Mouse (Mus musculus): Measurements from ENCODE around the gene Cobl.

Cobl gene

GRCm38 (mm10) chr11:12315670-12316069 is 149.1 kb downstream of the Cobl start:
- DNase-seq (ENCODE audit: inconsistent age in 2 of 2, low spot score in 1 of 2): peak in 1 of 2 experiments; percentile 33

- peak; percentile 15 to 75 for DNase-seq (ENCODE audit: inconsistent age in 2 of 2, low spot score in 1 of 2)
Measured at GRCm38 (mm10) chr11:12314278-12315043, 150.3 kb downstream of the Cobl start.

GRCm38 (mm10) chr11:12311419-12311818 is 153.3 kb downstream of the Cobl start:
- no peak for DNase-seq (ENCODE audit: inconsistent age in 2 of 2, low spot score in 1 of 2)

GRCm38 (mm10) chr11:12309423-12310023 is 155.2 kb downstream of the Cobl start:
- DNase-seq (ENCODE audit: inconsistent age in 2 of 2, low spot score in 1 of 2): no peak

- no peak for DNase-seq (ENCODE audit: inconsistent age in 2 of 2, low spot score in 1 of 2)
Measured at GRCm38 (mm10) chr11:12304879-12305278, 159.9 kb downstream of the Cobl start.

- DNase-seq (ENCODE audit: inconsistent age in 2 of 2, low spot score in 1 of 2): no peak
Measured at GRCm38 (mm10) chr11:12299701-12300446, 164.9 kb downstream of the Cobl start.

- no peak for DNase-seq (ENCODE audit: inconsistent age in 2 of 2, low spot score in 1 of 2)
Measured at GRCm38 (mm10) chr11:12291654-12291935, 173.2 kb downstream of the Cobl start.

GRCm38 (mm10) chr11:12290911-12291653 is 173.7 kb downstream of the Cobl start:
- DNase-seq (ENCODE audit: inconsistent age in 2 of 2, low spot score in 1 of 2): peak; percentile 47 to 90

- no peak for DNase-seq (ENCODE audit: inconsistent age in 2 of 2, low spot score in 1 of 2)
Measured at GRCm38 (mm10) chr11:12285319-12286021, 179.3 kb downstream of the Cobl start.

GRCm38 (mm10) chr11:12280711-12281110 is 184.0 kb downstream of the Cobl start:
- peak in 1 of 2 experiments; percentile 22 for DNase-seq (ENCODE audit: inconsistent age in 2 of 2, low spot score in 1 of 2)

- no peak for DNase-seq (ENCODE audit: inconsistent age in 2 of 2, low spot score in 1 of 2)
Measured at GRCm38 (mm10) chr11:12274276-12274675, 190.5 kb downstream of the Cobl start.

- DNase-seq (ENCODE audit: inconsistent age in 2 of 2, low spot score in 1 of 2): no peak
Measured at GRCm38 (mm10) chr11:12273726-12274125, 191.0 kb downstream of the Cobl start.

GRCm38 (mm10) chr11:12258411-12258810 is 206.3 kb downstream of the Cobl start:
- DNase-seq (ENCODE audit: inconsistent age in 2 of 2, low spot score in 1 of 2): no peak

- DNase-seq (ENCODE audit: inconsistent age in 2 of 2, low spot score in 1 of 2): no peak
Measured at GRCm38 (mm10) chr11:12257324-12258118, 207.2 kb downstream of the Cobl start.

GRCm38 (mm10) chr11:12245327-12245915 is 219.3 kb downstream of the Cobl start:
- DNase-seq (ENCODE audit: inconsistent age in 2 of 2, low spot score in 1 of 2): no peak

GRCm38 (mm10) chr11:12236341-12236740 is 228.4 kb downstream of the Cobl start:
- DNase-seq (ENCODE audit: inconsistent age in 2 of 2, low spot score in 1 of 2): no peak

GRCm38 (mm10) chr11:12234876-12235275 is 229.9 kb downstream of the Cobl start:
- no peak for DNase-seq (ENCODE audit: inconsistent age in 2 of 2, low spot score in 1 of 2)

GRCm38 (mm10) chr11:12234126-12234525 is 230.6 kb downstream of the Cobl start:
- no peak for DNase-seq (ENCODE audit: inconsistent age in 2 of 2, low spot score in 1 of 2)

- no peak for DNase-seq (ENCODE audit: inconsistent age in 2 of 2, low spot score in 1 of 2)
Measured at GRCm38 (mm10) chr11:12232743-12233125, 232.0 kb downstream of the Cobl start.

Measured in adrenal gland, adult (tissue).